Mouse (Mus musculus): ENCODE measurements around the gene Rwdd3. TPM values are rescaled to one million over a fixed set of nuclear protein-coding genes. Genes with fewer than 3 reads are reported as not detected.

Gene Rwdd3
- total RNA-seq, 2 experiments from 2014 or later = 12.8 to 13.5 TPM

GRCm38 (mm10) chr3:121157546-121158330 is 13.8 kb downstream of the Rwdd3 start:
- TF ChIP-seq CTCF (IDR thresholded peaks at IDR 0.05) = no peak
- H3K27ac ChIP-seq = no peak overlapping the region
- no peak for DNase-seq (ENCODE audit: extremely low spot score in 1 of 2, low spot score in 2 of 2)
- intact Hi-C loops (cut with DNase I) = no loop called here
- H3K4me3 ChIP-seq = no peak overlapping the region

- H3K4me3 ChIP-seq = no peak overlapping the region
Observed at GRCm38 (mm10) chr3:121156451-121157186, 14.9 kb downstream of the Rwdd3 start.

GRCm38 (mm10) chr3:121156043-121156442 is 15.5 kb downstream of the Rwdd3 start:
- no peak for TF ChIP-seq CTCF (IDR thresholded peaks at IDR 0.05)
- Histone ChIP-seq H3K4me3 (no peak overlapping the region), H3K27ac (no peak overlapping the region)
- intact Hi-C loops (cut with DNase I) = no loop called here
- DNase-seq (ENCODE audit: extremely low spot score in 1 of 2, low spot score in 2 of 2) = no peak

More at GRCm38 (mm10) chr3:121156451-121157186, 14.9 kb downstream of the Rwdd3 start:
- DNase-seq (ENCODE audit: extremely low spot score in 1 of 2, low spot score in 2 of 2) = no peak
- no peak for TF ChIP-seq CTCF (IDR thresholded peaks at IDR 0.05)
- H3K27ac ChIP-seq = no peak overlapping the region
- intact Hi-C loops (cut with DNase I) = no loop called here

DNA sequence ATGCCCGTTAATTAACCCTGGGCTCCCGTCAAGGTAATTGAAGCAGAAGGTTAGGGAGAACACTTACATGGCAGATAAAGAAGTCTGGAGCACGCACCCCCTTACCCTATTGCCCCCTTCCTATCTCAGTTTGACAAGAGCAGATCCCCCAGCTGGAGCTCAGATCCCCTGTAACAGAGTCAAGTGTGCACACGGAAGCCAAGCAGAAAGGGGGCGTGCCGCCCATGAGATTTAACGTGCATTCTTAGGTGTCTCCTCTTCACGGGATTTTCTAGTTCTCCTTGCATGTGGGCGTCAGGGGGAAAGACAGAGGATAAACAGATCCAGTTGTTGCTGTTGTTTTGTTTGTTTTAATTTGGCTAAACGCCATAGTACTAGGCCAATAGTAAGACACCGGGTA is 37.6 kb downstream of the Rwdd3 start:
- no peak for TF ChIP-seq CTCF (IDR thresholded peaks at IDR 0.05)
- DNase-seq (ENCODE audit: extremely low spot score in 1 of 2, low spot score in 2 of 2) = no peak
- Histone ChIP-seq H3K27ac (no peak overlapping the region), H3K4me3 (no peak overlapping the region)
- intact Hi-C loops (cut with DNase I) = no loop called here

GRCm38 (mm10) chr3:121133039-121133438 is 38.5 kb downstream of the Rwdd3 start:
- H3K27ac ChIP-seq = no peak overlapping the region
- H3K4me3 ChIP-seq = no peak overlapping the region
- intact Hi-C loops (cut with DNase I) = no loop called here
- no peak for DNase-seq (ENCODE audit: extremely low spot score in 1 of 2, low spot score in 2 of 2)
- no peak for TF ChIP-seq CTCF (IDR thresholded peaks at IDR 0.05)

- no peak for DNase-seq (ENCODE audit: extremely low spot score in 1 of 2, low spot score in 2 of 2)
- Histone ChIP-seq H3K27ac (no peak overlapping the region), H3K4me3 (no peak overlapping the region)
- no peak for TF ChIP-seq CTCF (IDR thresholded peaks at IDR 0.05)
- intact Hi-C loops (cut with DNase I) = no loop called here
Observed at GRCm38 (mm10) chr3:121127171-121127570, 44.3 kb downstream of the Rwdd3 start.

- DNase-seq (ENCODE audit: extremely low spot score in 1 of 2, low spot score in 2 of 2) = no peak
- no peak for TF ChIP-seq CTCF (IDR thresholded peaks at IDR 0.05)
- Histone ChIP-seq H3K27ac (no peak overlapping the region), H3K4me3 (no peak overlapping the region)
- intact Hi-C loops (cut with DNase I) = no loop called here
Observed at GRCm38 (mm10) chr3:121126476-121126875, 45.0 kb downstream of the Rwdd3 start.

GRCm38 (mm10) chr3:121121072-121121471 is 50.4 kb downstream of the Rwdd3 start:
- no peak for DNase-seq (ENCODE audit: extremely low spot score in 1 of 2, low spot score in 2 of 2)
- intact Hi-C loops (cut with DNase I) = no loop called here
- no peak overlapping the region for H3K4me3 ChIP-seq
- no peak overlapping the region for H3K27ac ChIP-seq
- no peak for TF ChIP-seq CTCF (IDR thresholded peaks at IDR 0.05)

DNA sequence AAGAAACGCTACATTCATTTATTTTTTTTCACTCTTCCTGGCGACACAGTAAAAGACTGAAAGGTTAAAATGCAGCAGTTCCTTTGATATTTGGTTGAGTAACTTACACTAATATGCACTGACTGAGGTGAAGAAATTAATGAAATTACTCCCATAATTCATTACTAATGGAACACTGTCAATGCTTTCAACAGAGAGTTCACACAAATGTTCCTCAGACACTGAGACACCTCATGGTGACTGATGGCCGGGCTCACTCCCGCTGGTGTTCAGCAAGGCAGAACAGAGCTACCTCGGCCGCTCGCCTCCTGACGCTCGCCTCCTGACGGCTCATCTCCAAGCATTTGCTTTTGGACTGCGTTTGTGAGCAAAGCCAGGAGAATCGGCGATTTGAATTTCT is 54.9 kb downstream of the Rwdd3 start:
- no peak for TF ChIP-seq CTCF (IDR thresholded peaks at IDR 0.05)
- Histone ChIP-seq H3K4me3 (peak overlapping the region; percentile 1; the same call in 1 of the 2 replicates), H3K27ac (no peak overlapping the region)
- DNase-seq (ENCODE audit: extremely low spot score in 1 of 2, low spot score in 2 of 2) = no peak
- intact Hi-C loops (cut with DNase I) = no loop called here

DNA sequence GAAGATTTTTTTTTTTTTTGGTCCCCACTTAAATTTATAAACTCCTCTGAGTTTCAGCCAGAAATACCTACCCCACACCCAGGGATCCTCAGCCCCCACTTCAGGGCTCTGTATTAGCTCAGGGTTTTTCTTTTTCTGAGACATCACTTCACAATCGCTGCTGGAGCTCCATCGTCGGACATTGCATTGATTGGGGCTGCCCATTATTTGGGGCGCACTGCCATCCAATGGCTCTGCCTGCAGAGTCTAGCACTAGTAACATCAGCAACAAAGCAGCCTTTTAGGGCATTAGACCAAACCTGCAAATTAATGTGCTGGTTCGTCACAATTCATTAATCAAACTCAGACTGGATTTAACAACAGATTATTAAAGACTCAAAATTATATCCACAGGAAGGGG is 55.4 kb downstream of the Rwdd3 start:
- Histone ChIP-seq H3K27ac (no peak overlapping the region), H3K4me3 (no peak overlapping the region)
- TF ChIP-seq CTCF (IDR thresholded peaks at IDR 0.05) = no peak
- intact Hi-C loops (cut with DNase I) = no loop called here
- DNase-seq (ENCODE audit: extremely low spot score in 1 of 2, low spot score in 2 of 2) = no peak

GRCm38 (mm10) chr3:121111068-121111467 is 60.4 kb downstream of the Rwdd3 start:
- intact Hi-C loops (cut with DNase I) = no loop called here
- DNase-seq (ENCODE audit: extremely low spot score in 1 of 2, low spot score in 2 of 2) = no peak
- no peak for TF ChIP-seq CTCF (IDR thresholded peaks at IDR 0.05)
- Histone ChIP-seq H3K27ac (no peak overlapping the region), H3K4me3 (no peak overlapping the region)

DNA sequence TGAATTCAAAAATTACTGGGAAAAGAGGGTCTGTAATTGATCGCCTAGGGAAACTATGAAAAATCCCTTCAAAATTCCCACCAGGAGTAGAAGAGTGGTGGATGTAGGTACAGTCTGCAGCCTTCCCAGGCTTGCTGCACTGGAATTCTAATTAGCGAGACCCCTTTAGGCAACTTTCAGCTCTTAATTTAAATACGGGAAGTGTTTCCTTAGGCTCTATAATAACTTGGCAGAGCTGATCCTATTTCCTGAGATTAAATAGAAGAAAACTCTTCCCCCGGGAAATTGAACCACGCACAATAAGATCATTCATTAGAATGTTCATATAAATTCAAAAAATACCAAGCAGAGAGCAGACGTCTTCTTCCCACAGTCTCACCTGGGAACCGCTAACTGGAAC is 61.1 kb downstream of the Rwdd3 start:
- TF ChIP-seq CTCF (IDR thresholded peaks at IDR 0.05) = no peak
- no peak overlapping the region for H3K27ac ChIP-seq
- no peak overlapping the region for H3K4me3 ChIP-seq
- intact Hi-C loops (cut with DNase I) = no loop called here
- DNase-seq (ENCODE audit: extremely low spot score in 1 of 2, low spot score in 2 of 2) = no peak

All from left cerebral cortex, adult 2 months (tissue).